Mouse (Mus musculus) limb, embryonic 11.5 days (tissue): ENCODE measurements at regions not wholly inside any gene's neighbourhood (a gene's known extent, or its start where the extent isn't known, plus 50 kb on each side); places are given as distances from the start of the nearest gene placed in this dataset.

Source experiments
- ATAC-seq: fragments of 200-750 bp; cut with Nextera tagmentation; 2 replicates; pipeline ENCODE4 v1.8.0; 2017; ENCODE audit warnings: low read depth; ENCODE audit not compliant: insufficient number of reproducible peaks, low FRiP score, low TSS enrichment
- DNase-seq: peaks from one replicate; pipeline ENCODE4 v3.0.0-alpha.2; 2015; ENCODE audit warnings: low spot score
- H3K27ac ChIP-seq: fragments of 300-500 bp; sonication (generic); replicated peaks from 2 replicates; pipeline ENCODE4 v1.5.1; 2014; ENCODE audit warnings: low read depth, mild to moderate bottlenecking, low read length
- H3K27me3 ChIP-seq: fragments of 300-500 bp; sonication (generic); 2 replicates; pipeline ENCODE4 v1.6.1; 2014; ENCODE audit warnings: mild to moderate bottlenecking, low read length, mixed read lengths; ENCODE audit not compliant: control insufficient read depth, insufficient read depth
- H3K36me3 ChIP-seq: fragments of 300-500 bp; sonication (generic); 2 replicates; pipeline ENCODE4 v1.6.1; 2014; ENCODE audit warnings: mild to moderate bottlenecking, low read length, moderate library complexity, mixed read lengths; ENCODE audit not compliant: control insufficient read depth, insufficient read depth
- H3K4me1 ChIP-seq: fragments of 300-500 bp; sonication (generic); 2 replicates; pipeline ENCODE4 v1.6.1; 2014; ENCODE audit warnings: low read length, mixed read lengths; ENCODE audit not compliant: control insufficient read depth, insufficient read depth
- H3K4me2 ChIP-seq: fragments of 300-500 bp; sonication (generic); 2 replicates; pipeline ENCODE4 v1.6.1; 2014; ENCODE audit warnings: low read depth, mild to moderate bottlenecking, moderate library complexity; ENCODE audit not compliant: severe bottlenecking
- H3K4me3 ChIP-seq: fragments of 300-500 bp; sonication (generic); 2 replicates; pipeline ENCODE4 v1.5.1; 2014; ENCODE audit warnings: low read depth, low read length
- H3K9ac ChIP-seq: fragments of 300-500 bp; sonication (generic); 2 replicates; pipeline ENCODE4 v1.6.1; 2014; ENCODE audit warnings: mild to moderate bottlenecking, low read length
- H3K9me3 ChIP-seq: fragments of 300-500 bp; sonication (generic); 2 replicates; pipeline ENCODE4 v1.6.1; 2016; ENCODE audit warnings: low read length; ENCODE audit not compliant: control insufficient read depth
- WGBS: fragments of 180-500 bp; shearing (Covaris S2); extraction: QIAGEN DNeasy Blood & Tissue Kit; methylation state at CpG from one replicate; pipeline ENCODE4 v1.1.7; 2014; 5-methylcytosine and 5-hydroxymethylcytosine counted together

DNA sequence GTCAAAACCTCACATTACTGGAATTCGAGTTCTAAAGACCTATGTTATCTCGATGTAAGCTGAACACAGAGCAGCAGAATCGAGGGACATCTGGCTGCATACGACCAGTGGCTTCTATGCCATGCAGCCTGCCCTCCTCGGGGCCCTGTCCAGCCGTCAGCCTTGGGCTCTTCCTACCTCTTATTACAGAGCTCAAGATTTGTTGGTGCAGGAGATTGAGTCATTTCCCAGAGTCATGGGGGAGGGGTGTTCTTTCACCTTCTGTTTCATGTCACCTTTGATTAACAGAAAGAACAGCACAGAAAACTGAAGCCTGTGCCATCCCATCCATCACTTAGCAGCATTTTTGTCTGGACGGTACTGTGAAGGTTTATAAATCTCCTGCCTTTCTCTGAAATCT, 52.1 kb downstream of the Sst start:
- no peaks in the 10 kb centered on the region for H3K36me3 ChIP-seq
- H3K9me3 ChIP-seq: no peaks in the 10 kb centered on the region
- ATAC-seq (no peak), DNase-seq (no peak)
- no peaks in the 10 kb centered on the region for H3K27me3 ChIP-seq
- no peak overlapping the region for H3K4me3 ChIP-seq
- 28% methylated on average over 7 of the region's 7 CpGs for WGBS
- no peaks in the 10 kb centered on the region for H3K4me1 ChIP-seq
- H3K9ac ChIP-seq: no peak overlapping the region
- H3K4me2 ChIP-seq: no peak overlapping the region
- no peak overlapping the region for H3K27ac ChIP-seq

DNA sequence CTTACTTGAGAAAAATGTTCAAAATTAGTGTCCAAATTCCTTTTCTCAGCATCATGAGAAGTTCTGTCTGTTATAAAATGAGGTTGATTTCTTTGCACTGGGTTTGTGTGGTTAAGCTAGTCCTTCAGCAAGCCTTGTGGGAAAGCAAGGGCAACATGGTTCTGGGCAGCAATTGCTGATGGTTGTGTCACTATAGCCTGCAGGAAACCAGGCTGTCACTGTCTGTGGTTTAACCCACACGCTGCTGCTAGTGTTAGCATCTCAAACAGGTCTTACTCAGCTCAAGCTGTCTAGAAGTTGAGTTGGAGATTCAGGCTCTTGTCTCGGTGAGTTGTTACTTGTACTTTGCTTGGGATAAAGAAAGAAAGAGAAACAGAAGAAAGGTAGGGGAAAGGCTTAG, 52.6 kb downstream of the Sst start:
- no peaks in the 10 kb centered on the region for H3K9me3 ChIP-seq
- H3K27me3 ChIP-seq: no peaks in the 10 kb centered on the region
- no peaks in the 10 kb centered on the region for H3K36me3 ChIP-seq
- WGBS: 65% methylated on average over 2 of the region's 2 CpGs
- ATAC-seq (no peak), DNase-seq (no peak)
- H3K4me2 ChIP-seq: no peak overlapping the region
- no peak overlapping the region for H3K9ac ChIP-seq
- no peak overlapping the region for H3K27ac ChIP-seq
- H3K4me1 ChIP-seq: no peaks in the 10 kb centered on the region
- H3K4me3 ChIP-seq: no peak overlapping the region

DNA sequence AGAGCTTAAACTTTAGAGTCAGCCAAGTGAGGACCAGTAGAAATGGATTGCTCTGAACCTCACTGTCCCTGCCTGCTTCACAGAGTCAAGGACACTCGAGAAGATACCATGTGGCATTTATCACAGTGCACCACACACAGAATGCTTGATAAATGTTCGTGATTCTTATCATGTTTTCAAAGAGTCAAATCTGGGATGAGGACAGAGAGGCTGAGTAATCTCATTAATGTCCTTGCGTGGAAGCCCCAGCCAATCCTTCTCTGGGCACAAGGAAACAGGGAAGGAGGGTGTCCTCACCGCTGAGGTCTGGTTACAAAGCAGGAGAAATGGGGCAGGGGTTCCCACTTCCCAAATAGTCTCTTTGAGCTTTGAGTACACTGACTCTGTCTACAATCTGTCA, 55.8 kb downstream of the Sst start:
- no peak overlapping the region for H3K4me2 ChIP-seq
- no peak overlapping the region for H3K4me3 ChIP-seq
- H3K36me3 ChIP-seq: no peaks in the 10 kb centered on the region
- ATAC-seq (no peak), DNase-seq (no peak)
- H3K27ac ChIP-seq: no peak overlapping the region
- H3K27me3 ChIP-seq: no peaks in the 10 kb centered on the region
- no peaks in the 10 kb centered on the region for H3K4me1 ChIP-seq
- 70% methylated on average over 4 of the region's 4 CpGs for WGBS
- no peak overlapping the region for H3K9ac ChIP-seq
- no peaks in the 10 kb centered on the region for H3K9me3 ChIP-seq

DNA sequence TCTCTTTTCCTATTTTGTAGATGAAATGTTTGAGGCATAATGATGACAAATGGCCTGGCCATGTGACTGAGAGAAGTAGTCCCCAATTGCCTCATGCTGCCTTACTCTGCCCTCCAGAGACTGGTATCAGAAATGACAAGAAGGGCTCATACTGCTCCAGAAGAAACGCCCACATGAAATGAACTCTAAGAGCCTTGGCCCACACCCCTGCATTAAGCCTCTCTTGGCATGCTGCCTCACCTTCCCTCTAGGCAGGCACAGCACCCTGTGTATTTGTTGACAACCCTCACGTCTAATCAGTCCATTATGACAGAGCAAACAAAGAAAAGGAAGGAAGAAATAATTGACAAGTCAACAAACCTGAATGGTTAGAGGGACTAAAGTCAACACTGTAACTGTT, 57.2 kb downstream of the Sst start:
- H3K27ac ChIP-seq: no peak overlapping the region
- H3K36me3 ChIP-seq: no peaks in the 10 kb centered on the region
- H3K9me3 ChIP-seq: no peaks in the 10 kb centered on the region
- no peak overlapping the region for H3K9ac ChIP-seq
- no peak overlapping the region for H3K4me2 ChIP-seq
- H3K4me3 ChIP-seq: no peak overlapping the region
- no peaks in the 10 kb centered on the region for H3K4me1 ChIP-seq
- ATAC-seq: no peak
- 81% methylated on average over 2 of the region's 2 CpGs for WGBS
- no peaks in the 10 kb centered on the region for H3K27me3 ChIP-seq
- no peak for DNase-seq

DNA sequence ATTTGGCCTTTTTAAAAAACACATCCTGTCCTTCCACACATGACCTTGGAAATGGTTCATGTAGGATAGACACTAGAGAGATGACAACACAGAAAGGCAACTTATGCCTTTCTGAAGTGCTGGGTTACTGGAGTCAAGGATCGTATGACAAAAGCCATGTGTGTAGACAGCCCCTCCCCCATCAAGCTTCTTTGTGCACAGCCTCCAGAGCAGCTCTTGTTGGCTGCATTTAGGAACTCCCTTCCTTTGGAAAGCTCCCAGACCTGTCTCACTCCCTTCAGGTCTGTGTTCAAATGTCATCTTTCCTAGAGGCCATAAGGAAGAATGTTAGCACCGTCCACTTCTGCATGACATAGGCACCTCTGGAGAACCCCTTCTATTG, 57.7 kb downstream of the Sst start:
- H3K4me1 ChIP-seq: no peaks in the 10 kb centered on the region
- ATAC-seq (no peak), DNase-seq (no peak)
- no peaks in the 10 kb centered on the region for H3K36me3 ChIP-seq
- no peaks in the 10 kb centered on the region for H3K9me3 ChIP-seq
- no peaks in the 10 kb centered on the region for H3K27me3 ChIP-seq
- no peak overlapping the region for H3K4me3 ChIP-seq
- no peak overlapping the region for H3K9ac ChIP-seq
- H3K27ac ChIP-seq: no peak overlapping the region
- no peak overlapping the region for H3K4me2 ChIP-seq
- 67% methylated on average over 2 of the region's 2 CpGs for WGBS

DNA sequence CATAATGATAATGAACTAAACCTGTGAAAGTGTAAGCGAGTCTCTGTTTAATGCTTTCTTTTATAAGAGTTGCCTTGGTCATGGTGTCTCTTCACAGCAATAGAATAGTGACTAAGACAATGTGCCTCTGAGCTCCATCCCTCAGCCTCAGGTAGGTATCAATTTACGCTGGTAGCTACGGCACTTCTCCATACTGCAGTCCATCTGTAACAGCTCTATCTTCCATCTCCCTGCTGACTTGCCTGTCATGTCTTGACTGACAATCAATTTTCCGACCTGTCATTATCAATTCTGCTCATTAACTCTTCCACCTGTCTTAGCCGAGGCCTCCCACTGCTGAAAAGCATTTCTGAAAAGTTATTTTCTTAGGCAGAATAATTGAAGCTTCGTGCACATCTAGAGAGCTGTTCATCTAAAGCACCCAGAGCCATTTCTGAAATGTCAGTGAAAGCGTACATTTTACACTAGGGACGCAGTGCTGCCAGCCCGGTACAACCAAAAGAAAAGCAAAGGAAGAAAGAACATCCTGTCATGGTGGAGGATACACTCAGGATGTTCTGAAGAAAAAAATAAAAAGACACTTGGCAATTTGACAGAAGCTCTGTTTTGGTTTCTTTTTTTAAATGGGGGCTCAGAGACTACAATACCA, 58.2 kb downstream of the Sst start:
- Histone ChIP-seq H3K36me3 (no peaks in the 10 kb centered on the region), H3K4me3 (no peak overlapping the region), H3K27ac (no peak overlapping the region), H3K4me1 (no peaks in the 10 kb centered on the region), H3K9ac (no peak overlapping the region), H3K27me3 (no peaks in the 10 kb centered on the region), H3K9me3 (no peaks in the 10 kb centered on the region), H3K4me2 (no peak overlapping the region)
- ATAC-seq (no peak), DNase-seq (no peak)
- 84% methylated on average over 9 of the region's 9 CpGs for WGBS

DNA sequence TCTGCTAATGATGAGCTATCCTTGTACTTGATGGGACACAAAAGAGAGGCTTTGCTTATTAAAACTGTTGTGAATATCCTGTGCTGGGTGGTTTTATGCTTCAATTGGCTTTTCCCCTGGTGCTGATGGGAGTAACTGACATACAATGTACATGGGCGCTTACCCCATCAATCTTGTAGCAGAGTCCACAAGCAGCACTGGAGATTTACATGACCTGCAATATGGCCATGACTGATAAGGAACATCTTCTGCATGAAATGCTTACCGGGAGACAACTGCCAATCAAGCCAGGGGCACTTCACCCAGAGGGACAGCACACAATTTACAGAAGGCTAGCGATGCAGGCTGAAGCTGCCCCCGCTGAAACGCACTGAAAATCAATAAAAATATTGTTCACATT, 65.1 kb downstream of the Sst start:
- Histone ChIP-seq H3K27ac (no peak overlapping the region), H3K36me3 (no peaks in the 10 kb centered on the region), H3K4me3 (no peak overlapping the region), H3K9me3 (no peaks in the 10 kb centered on the region), H3K9ac (no peak overlapping the region), H3K27me3 (no peaks in the 10 kb centered on the region), H3K4me1 (no peaks in the 10 kb centered on the region), H3K4me2 (no peak overlapping the region)
- 80% methylated on average over 5 of the region's 5 CpGs for WGBS
- DNase-seq: no peak
- ATAC-seq: no peak

DNA sequence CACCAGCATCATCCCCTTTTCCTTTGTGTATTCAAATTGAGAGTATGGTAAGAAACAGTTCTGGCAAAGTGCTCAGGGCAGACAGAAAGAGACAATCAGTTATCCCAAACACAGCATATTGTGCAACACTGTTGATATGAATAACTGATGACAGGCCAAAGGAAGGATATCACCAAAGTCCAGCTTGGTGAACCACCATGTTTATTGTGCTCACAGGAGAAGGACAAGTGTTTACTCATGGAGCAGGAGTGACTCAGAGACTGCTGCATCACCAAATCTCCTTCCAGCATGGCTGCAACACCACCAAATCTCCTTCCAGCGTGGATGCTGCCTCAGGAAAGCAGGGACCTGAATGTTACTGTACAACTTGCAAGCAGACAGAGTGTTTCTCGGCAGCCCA, 105.5 kb downstream of the Sst start:
- Histone ChIP-seq H3K27me3 (no peaks in the 10 kb centered on the region), H3K4me1 (peaks cover 3% of the 10 kb centered on the region; the same call in 1 of the 2 replicates), H3K4me2 (no peak overlapping the region), H3K9ac (no peak overlapping the region), H3K36me3 (no peaks in the 10 kb centered on the region), H3K9me3 (no peaks in the 10 kb centered on the region), H3K27ac (no peak overlapping the region), H3K4me3 (no peak overlapping the region)
- ATAC-seq (no peak), DNase-seq (no peak)
- WGBS: 88% methylated on average over 2 of the region's 2 CpGs
